Mouse (Mus musculus) erythroblast, adult 5-6 weeks (primary cell): ENCODE data around the gene Cfap97. TPM values are rescaled to one million over a fixed set of nuclear protein-coding genes. Genes with fewer than 3 reads are reported as not detected.
A peak's percentile ranks its signal among the peaks of the same experiment; 100 is the strongest.
"Not testable (repeated sequence)": the region's sequence is repeated elsewhere in the genome, so short reads cannot be mapped to it uniquely, and the experiment has no call there.

ENCODE experiments used
- ATAC-seq: replicated peaks from 2 replicates; pipeline ENCODE4 v1.8.0; 2016; ENCODE audit warnings: moderate number of reproducible peaks, mild to moderate bottlenecking, moderate TSS enrichment, inconsistent platforms; ENCODE audit not compliant: poor library complexity, low FRiP score, severe bottlenecking
- total RNA-seq, 2 experiments: library from RNA; stranded (forward) in 1 of 2; stranded (reverse) in 1 of 2; fragments of 150-400 nt in 1 of 2; fragments of 200-764, 138-1000 nt in 1 of 2; gene quantifications; 2 replicates each; pipeline versions ENCODE4 v1.2.3 to v1.2.4; 2015 to 2017; ENCODE audit warnings: low replicate concordance in 2 of 2

The Cfap97 gene
- total RNA-seq, 2 experiments from 2014 or later = 5.3 to 15.4 TPM

- ATAC-seq = no peak
Observed at GRCm38 (mm10) chr8:46213971-46214480, 62.5 kb downstream of the Cfap97 start.

GRCm38 (mm10) chr8:46216838-46217237, 65.3 kb downstream of the Cfap97 start:
- ATAC-seq = no peak

GRCm38 (mm10) chr8:46220566-46220965, 69.0 kb downstream of the Cfap97 start:
- no peak for ATAC-seq

GRCm38 (mm10) chr8:46225501-46225900, 73.9 kb downstream of the Cfap97 start:
- no peak for ATAC-seq

- ATAC-seq = no peak
Observed at GRCm38 (mm10) chr8:46226622-46227021, 75.1 kb downstream of the Cfap97 start.

GRCm38 (mm10) chr8:46231968-46232367, 80.4 kb downstream of the Cfap97 start:
- not testable (repeated sequence) for ATAC-seq

- ATAC-seq = no peak
Observed at GRCm38 (mm10) chr8:46232798-46233197, 81.2 kb downstream of the Cfap97 start.

GRCm38 (mm10) chr8:46234736-46235135, 83.2 kb downstream of the Cfap97 start:
- no peak for ATAC-seq

GRCm38 (mm10) chr8:46236441-46237223, 85.1 kb downstream of the Cfap97 start:
- ATAC-seq = no peak

- ATAC-seq = peak; percentile 96
Observed at GRCm38 (mm10) chr8:46241568-46242374, 90.2 kb downstream of the Cfap97 start.

- ATAC-seq = no peak
Observed at GRCm38 (mm10) chr8:46242946-46243345, 91.4 kb downstream of the Cfap97 start.

Other genes starting within 250 kb of the Cfap97 start
- not detected in 2 replicates for gene Ccdc110, start 217.2 kb upstream of the Cfap97 start, total RNA-seq (2015; ENCODE audit: low replicate concordance)
- not detected in 2 replicates for gene Ccdc110, start 217.2 kb upstream of the Cfap97 start, total RNA-seq (2017; ENCODE audit: low replicate concordance)
- not detected in 2 replicates for gene 1700029J07Rik, start 176.5 kb upstream of the Cfap97 start, total RNA-seq (2015; ENCODE audit: low replicate concordance)
- 0.94 TPM in 1 of 2 replicates, not detected in the other for gene 1700029J07Rik, start 176.5 kb upstream of the Cfap97 start, total RNA-seq (2017; ENCODE audit: low replicate concordance)
- gene Ufsp2, start 176.2 kb upstream of the Cfap97 start, total RNA-seq (2015; ENCODE audit: low replicate concordance) = 25.4 and 30.9 TPM in 2 replicates
- gene Ufsp2, start 176.2 kb upstream of the Cfap97 start, total RNA-seq (2017; ENCODE audit: low replicate concordance) = 15.3 and 28.1 TPM in 2 replicates
- not detected in 2 replicates for gene Lrp2bp, start 152.5 kb upstream of the Cfap97 start, total RNA-seq (2015; ENCODE audit: low replicate concordance)
- not detected in 2 replicates for gene Lrp2bp, start 152.5 kb upstream of the Cfap97 start, total RNA-seq (2017; ENCODE audit: low replicate concordance)
- 1.5 TPM in 1 of 2 replicates, not detected in the other for gene Ankrd37, start 146.1 kb upstream of the Cfap97 start, total RNA-seq (2015; ENCODE audit: low replicate concordance)
- gene Ankrd37, start 146.1 kb upstream of the Cfap97 start, total RNA-seq (2017; ENCODE audit: low replicate concordance) = not detected in 2 replicates
- 6.9 and 8.4 TPM in 2 replicates for gene Snx25, start 388 bp downstream of the Cfap97 start, total RNA-seq (2015; ENCODE audit: low replicate concordance)
- 4.3 and 10.1 TPM in 2 replicates for gene Snx25, start 388 bp downstream of the Cfap97 start, total RNA-seq (2017; ENCODE audit: low replicate concordance)
- 10.7 and 12.9 TPM in 2 replicates for gene Slc25a4, start 59.5 kb downstream of the Cfap97 start, total RNA-seq (2015; ENCODE audit: low replicate concordance)
- 10.6 and 15.1 TPM in 2 replicates for gene Slc25a4, start 59.5 kb downstream of the Cfap97 start, total RNA-seq (2017; ENCODE audit: low replicate concordance)
- not detected in 2 replicates for gene Helt, start 142.9 kb downstream of the Cfap97 start, total RNA-seq (2015; ENCODE audit: low replicate concordance)
- gene Helt, start 142.9 kb downstream of the Cfap97 start, total RNA-seq (2017; ENCODE audit: low replicate concordance) = not detected in 2 replicates